Mouse (Mus musculus) midbrain, embryonic 14.5 days (tissue): ENCODE measurements at regions not wholly inside any gene's neighbourhood (a gene's known extent, or its start where the extent isn't known, plus 50 kb on each side); places are given as distances from the start of the nearest gene placed in this dataset.

Experiments
- ATAC-seq: fragments of 200-750 bp; cut with Nextera tagmentation; 2 replicates; pipeline ENCODE4 v1.8.0; 2017; ENCODE audit warnings: moderate number of reproducible peaks, moderate library complexity; ENCODE audit not compliant: low FRiP score, low TSS enrichment
- DNase-seq: peaks from one replicate; pipeline ENCODE4 v3.0.0-alpha.2; 2015
- H3K27ac ChIP-seq: fragments of 300-500 bp; sonication (generic); replicated peaks from 2 replicates; pipeline ENCODE4 v1.5.1; 2014; ENCODE audit warnings: mild to moderate bottlenecking, low read depth, low read length, moderate library complexity
- H3K27me3 ChIP-seq: fragments of 300-500 bp; sonication (generic); 2 replicates; pipeline ENCODE4 v1.6.1; 2014; ENCODE audit warnings: low read length, control low read depth, mixed read lengths; ENCODE audit not compliant: control insufficient read depth, insufficient read depth
- H3K36me3 ChIP-seq: fragments of 300-500 bp; sonication (generic); 2 replicates; pipeline ENCODE4 v1.6.1; 2014; ENCODE audit warnings: low read length, control low read depth; ENCODE audit not compliant: control insufficient read depth, insufficient read depth
- H3K4me1 ChIP-seq: fragments of 300-500 bp; sonication (generic); 2 replicates; pipeline ENCODE4 v1.6.1; 2014; ENCODE audit warnings: mild to moderate bottlenecking, antibody characterized with exemption, low read length, control low read depth; ENCODE audit not compliant: control insufficient read depth, insufficient read depth
- H3K4me2 ChIP-seq: fragments of 300-500 bp; sonication (generic); 2 replicates; pipeline ENCODE4 v1.6.1; 2014; ENCODE audit warnings: mild to moderate bottlenecking, low read length, moderate library complexity
- H3K4me3 ChIP-seq: fragments of 300-500 bp; sonication (generic); replicated peaks from 2 replicates; pipeline ENCODE4 v1.5.1; 2014; ENCODE audit warnings: low read depth, low read length
- H3K9ac ChIP-seq: fragments of 300-500 bp; sonication (generic); replicated peaks from 2 replicates; pipeline ENCODE4 v1.6.1; 2014; ENCODE audit warnings: mild to moderate bottlenecking, low read length, moderate library complexity
- H3K9me3 ChIP-seq: fragments of 300-500 bp; sonication (generic); 2 replicates; pipeline ENCODE4 v1.6.1; 2016; ENCODE audit warnings: low read length, control low read depth, mixed read lengths; ENCODE audit not compliant: control insufficient read depth
- WGBS: fragments of 180-500 bp; shearing (Covaris S2); extraction: QIAGEN DNeasy Blood & Tissue Kit; methylation state at CpG from one replicate; pipeline ENCODE4 v1.1.7; 2014; 5-methylcytosine and 5-hydroxymethylcytosine counted together

DNA sequence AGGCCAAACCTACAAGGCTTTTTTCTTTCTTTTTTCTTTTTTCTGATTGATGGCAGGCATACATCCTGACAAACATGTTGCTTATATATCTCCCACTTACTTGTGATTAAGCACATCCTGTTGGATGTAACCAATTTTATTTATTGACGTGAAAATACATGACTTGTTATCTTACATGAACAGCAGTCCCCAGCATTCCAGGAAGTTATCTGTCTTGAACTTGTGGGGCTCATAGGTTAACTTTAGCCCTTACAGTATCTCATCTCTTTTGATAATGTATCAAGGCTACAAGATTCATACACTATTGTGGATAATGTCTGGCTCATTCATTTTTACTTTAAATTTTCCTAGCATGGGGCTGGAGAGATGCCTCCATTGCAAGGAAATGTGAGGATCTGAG, 852.0 kb upstream of the Agtr1b start:
- H3K9me3 ChIP-seq = no peaks in the 10 kb centered on the region
- no peaks in the 10 kb centered on the region for H3K36me3 ChIP-seq
- ATAC-seq (no peak), DNase-seq (no peak)
- H3K4me3 ChIP-seq = no peak overlapping the region
- no peaks in the 10 kb centered on the region for H3K4me1 ChIP-seq
- no peaks in the 10 kb centered on the region for H3K27me3 ChIP-seq
- 98% methylated on average over 1 of the region's 1 CpGs for WGBS
- H3K27ac ChIP-seq = no peak overlapping the region
- H3K9ac ChIP-seq = no peak overlapping the region
- no peak overlapping the region for H3K4me2 ChIP-seq

DNA sequence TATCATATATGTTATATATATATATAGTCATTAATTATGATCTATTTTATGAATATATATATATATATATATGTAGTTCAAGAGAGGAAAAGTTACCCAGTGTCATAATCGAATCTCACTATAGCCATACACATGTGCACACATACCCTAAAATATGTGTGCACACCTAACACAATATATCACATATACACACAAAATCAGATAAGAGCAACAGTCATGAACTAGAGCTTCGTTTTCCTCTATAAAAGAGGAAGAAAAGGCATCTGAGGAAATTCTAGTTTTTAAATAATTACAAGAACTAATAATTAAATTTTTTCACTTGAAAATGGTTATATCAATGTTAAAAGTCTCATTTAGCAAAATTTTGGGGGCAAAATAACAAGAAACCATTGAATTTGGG, 835.3 kb upstream of the Tbl1xr1 start:
- H3K9me3 ChIP-seq = no peaks in the 10 kb centered on the region
- H3K4me2 ChIP-seq = no peak overlapping the region
- H3K27ac ChIP-seq = no peak overlapping the region
- H3K4me3 ChIP-seq = no peak overlapping the region
- ATAC-seq (no peak), DNase-seq (no peak)
- H3K4me1 ChIP-seq = no peaks in the 10 kb centered on the region
- H3K36me3 ChIP-seq = no peaks in the 10 kb centered on the region
- H3K9ac ChIP-seq = no peak overlapping the region
- 86% methylated on average over 2 of the region's 2 CpGs for WGBS
- H3K27me3 ChIP-seq = no peaks in the 10 kb centered on the region

DNA sequence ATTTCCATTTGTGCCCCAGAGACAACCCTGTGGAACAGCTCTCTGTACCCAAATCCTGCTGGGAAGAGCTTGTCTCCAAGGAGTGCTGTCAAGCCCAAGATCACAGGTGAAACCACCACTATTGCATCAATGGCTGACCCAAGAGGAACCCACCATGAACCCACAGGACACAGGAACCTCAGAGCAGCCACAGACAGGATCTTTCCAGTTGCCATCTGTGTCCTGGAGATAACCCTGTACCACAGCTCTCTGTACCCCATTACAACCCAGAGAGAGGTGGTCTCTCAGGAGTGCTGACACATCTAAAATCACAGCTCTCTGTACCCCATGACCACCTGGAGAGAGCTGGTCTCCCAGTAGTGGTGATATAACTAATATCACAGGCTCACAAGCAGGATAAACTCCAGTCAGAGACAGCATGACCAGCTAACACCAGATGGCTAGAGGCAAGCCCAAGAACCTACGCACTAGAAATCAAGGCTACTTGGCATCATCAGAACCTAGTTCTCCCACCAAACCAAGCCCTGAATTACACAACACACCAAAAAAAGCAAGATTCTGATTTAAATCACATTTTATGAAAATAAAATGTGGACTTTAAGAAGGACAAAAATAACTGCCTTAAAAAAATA, 820.2 kb upstream of the Tbl1xr1 start:
- Histone ChIP-seq H3K9ac (no peak overlapping the region), H3K27me3 (no peaks in the 10 kb centered on the region), H3K9me3 (no peaks in the 10 kb centered on the region), H3K4me1 (no peaks in the 10 kb centered on the region), H3K27ac (no peak overlapping the region), H3K4me3 (no peak overlapping the region), H3K36me3 (no peaks in the 10 kb centered on the region), H3K4me2 (no peak overlapping the region)
- ATAC-seq (no peak), DNase-seq (no peak)
- 96% methylated on average over 1 of the region's 1 CpGs for WGBS

DNA sequence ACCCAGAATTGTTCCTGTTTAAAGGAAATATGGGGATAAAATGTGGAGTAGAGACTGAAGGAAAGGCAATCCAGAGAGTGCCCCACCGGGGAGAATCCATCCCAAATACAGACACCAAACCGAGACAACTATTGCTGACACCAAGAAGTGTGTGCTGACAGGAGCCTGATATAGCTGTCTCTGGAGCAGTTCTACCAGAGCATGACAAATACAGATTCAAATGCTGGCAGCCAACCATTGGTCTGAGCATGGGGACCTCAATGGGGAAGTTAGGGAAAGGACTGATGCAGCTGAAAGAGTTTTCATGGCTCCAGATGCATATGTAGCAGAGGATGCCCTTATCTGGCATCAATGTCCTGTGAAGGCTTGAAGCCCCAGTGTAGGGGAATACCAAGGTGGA, 813.1 kb upstream of the Tbl1xr1 start:
- no peak overlapping the region for H3K27ac ChIP-seq
- no peaks in the 10 kb centered on the region for H3K36me3 ChIP-seq
- H3K9ac ChIP-seq = no peak overlapping the region
- no peak overlapping the region for H3K4me2 ChIP-seq
- no peak for DNase-seq
- WGBS = 80% methylated on average over 2 of the region's 2 CpGs
- no peaks in the 10 kb centered on the region for H3K9me3 ChIP-seq
- no peak overlapping the region for H3K4me3 ChIP-seq
- ATAC-seq = no peak
- H3K4me1 ChIP-seq = no peaks in the 10 kb centered on the region
- no peaks in the 10 kb centered on the region for H3K27me3 ChIP-seq

DNA sequence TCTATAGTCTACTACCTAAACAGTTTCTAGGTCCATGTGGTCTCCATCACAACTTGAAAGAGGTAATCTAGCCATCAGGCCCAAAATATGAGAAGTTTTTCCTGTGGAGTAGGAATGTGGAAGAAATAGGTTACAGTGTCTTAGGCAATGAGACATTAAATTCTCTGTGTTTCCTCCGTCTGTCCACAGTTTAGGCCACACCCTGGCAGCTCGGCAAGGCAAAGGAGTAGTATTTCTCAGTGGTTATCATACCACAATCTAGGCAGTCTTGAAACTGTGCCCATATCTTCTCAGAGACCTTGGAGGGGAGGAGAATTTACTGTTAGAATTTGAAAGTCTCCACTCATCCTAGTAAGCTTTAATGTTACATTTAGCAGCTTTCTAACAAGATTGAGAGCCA, 811.0 kb upstream of the Tbl1xr1 start:
- no peaks in the 10 kb centered on the region for H3K9me3 ChIP-seq
- no peak overlapping the region for H3K4me2 ChIP-seq
- no peak overlapping the region for H3K9ac ChIP-seq
- ATAC-seq (no peak), DNase-seq (no peak)
- no peaks in the 10 kb centered on the region for H3K36me3 ChIP-seq
- no peaks in the 10 kb centered on the region for H3K4me1 ChIP-seq
- H3K27ac ChIP-seq = no peak overlapping the region
- 95% methylated on average over 2 of the region's 2 CpGs for WGBS
- H3K4me3 ChIP-seq = no peak overlapping the region
- H3K27me3 ChIP-seq = no peaks in the 10 kb centered on the region

DNA sequence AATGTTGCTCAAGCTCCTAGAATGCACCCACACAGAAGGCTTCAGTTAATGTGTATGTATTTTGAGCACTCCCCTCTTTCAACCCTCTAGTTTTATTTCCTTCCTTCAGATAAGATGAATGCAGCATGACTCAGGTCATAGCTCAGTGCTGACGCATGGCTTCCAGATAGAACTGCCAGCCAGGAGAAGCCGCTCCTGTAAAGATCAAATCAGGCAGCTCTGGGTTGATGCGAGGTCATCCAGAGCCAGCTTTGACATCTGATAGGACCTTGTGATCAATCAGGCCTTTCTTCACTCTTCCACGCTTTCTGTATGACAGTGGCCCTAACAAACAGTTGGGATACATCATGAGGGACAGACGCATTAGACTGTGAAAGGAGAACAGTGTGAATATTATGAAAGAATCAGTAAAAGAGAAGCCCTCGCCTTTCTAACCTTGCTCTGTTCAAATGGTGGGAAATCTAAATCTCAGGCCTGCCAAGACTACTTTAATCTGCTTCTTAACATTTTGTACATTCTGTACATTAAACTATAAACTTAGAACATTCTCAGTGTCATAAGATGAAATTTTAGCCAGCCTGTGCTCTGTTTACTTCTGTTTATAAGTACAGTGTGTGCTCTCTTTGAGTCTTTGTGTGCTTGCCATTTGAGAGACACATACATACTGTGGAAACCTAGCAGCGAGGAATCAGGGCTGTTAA, 807.9 kb upstream of the Tbl1xr1 start:
- no peaks in the 10 kb centered on the region for H3K36me3 ChIP-seq
- ATAC-seq (no peak), DNase-seq (no peak)
- H3K27ac ChIP-seq = no peak overlapping the region
- H3K4me1 ChIP-seq = no peaks in the 10 kb centered on the region
- no peaks in the 10 kb centered on the region for H3K27me3 ChIP-seq
- no peak overlapping the region for H3K4me3 ChIP-seq
- no peaks in the 10 kb centered on the region for H3K9me3 ChIP-seq
- no peak overlapping the region for H3K9ac ChIP-seq
- 88% methylated on average over 7 of the region's 7 CpGs for WGBS
- no peak overlapping the region for H3K4me2 ChIP-seq

DNA sequence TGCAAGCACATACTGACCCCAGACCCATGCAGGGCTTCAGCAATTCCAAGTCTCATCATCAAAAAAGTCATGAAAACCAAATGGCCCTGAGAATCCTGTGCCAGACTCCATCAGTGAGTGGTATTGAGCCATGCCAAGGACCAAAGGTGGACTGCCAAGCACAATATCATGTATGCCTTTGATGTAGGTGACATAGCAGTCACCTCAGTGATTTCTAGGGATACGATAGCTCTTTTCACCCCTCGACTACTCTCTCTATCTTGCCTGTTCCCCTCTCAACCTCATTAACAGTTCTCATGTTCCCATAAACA, 807.4 kb upstream of the Tbl1xr1 start:
- Histone ChIP-seq H3K4me2 (no peak overlapping the region), H3K36me3 (no peaks in the 10 kb centered on the region), H3K27ac (no peak overlapping the region), H3K9ac (no peak overlapping the region), H3K27me3 (no peaks in the 10 kb centered on the region), H3K9me3 (no peaks in the 10 kb centered on the region), H3K4me1 (no peaks in the 10 kb centered on the region), H3K4me3 (no peak overlapping the region)
- ATAC-seq = no peak
- no peak for DNase-seq
- 92% methylated on average over 2 of the region's 2 CpGs for WGBS

DNA sequence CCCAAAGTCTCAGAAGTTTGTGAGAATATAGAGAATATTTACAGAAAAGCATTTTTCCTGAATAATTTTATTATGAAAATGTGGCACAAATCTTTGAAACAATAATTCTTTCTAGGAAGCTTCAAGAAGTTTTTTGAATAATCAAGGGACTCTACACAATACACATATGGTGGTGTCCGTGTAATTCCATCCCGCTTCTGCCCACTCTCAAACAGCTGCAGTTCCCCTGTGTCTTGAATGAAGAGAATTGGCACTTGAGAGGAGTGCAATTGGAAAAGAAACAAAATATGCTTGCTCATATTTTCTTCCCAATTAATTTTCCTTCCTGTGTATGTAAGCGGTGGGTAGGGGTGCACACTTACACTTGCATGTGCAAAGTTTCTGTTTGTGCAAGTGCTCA, 805.7 kb upstream of the Tbl1xr1 start:
- ATAC-seq = no peak
- H3K9me3 ChIP-seq = no peaks in the 10 kb centered on the region
- H3K9ac ChIP-seq = no peak overlapping the region
- no peaks in the 10 kb centered on the region for H3K4me1 ChIP-seq
- WGBS = 91% methylated on average over 3 of the region's 3 CpGs
- no peak overlapping the region for H3K4me2 ChIP-seq
- DNase-seq = no peak
- H3K4me3 ChIP-seq = no peak overlapping the region
- H3K27ac ChIP-seq = no peak overlapping the region
- H3K36me3 ChIP-seq = no peaks in the 10 kb centered on the region
- H3K27me3 ChIP-seq = no peaks in the 10 kb centered on the region

DNA sequence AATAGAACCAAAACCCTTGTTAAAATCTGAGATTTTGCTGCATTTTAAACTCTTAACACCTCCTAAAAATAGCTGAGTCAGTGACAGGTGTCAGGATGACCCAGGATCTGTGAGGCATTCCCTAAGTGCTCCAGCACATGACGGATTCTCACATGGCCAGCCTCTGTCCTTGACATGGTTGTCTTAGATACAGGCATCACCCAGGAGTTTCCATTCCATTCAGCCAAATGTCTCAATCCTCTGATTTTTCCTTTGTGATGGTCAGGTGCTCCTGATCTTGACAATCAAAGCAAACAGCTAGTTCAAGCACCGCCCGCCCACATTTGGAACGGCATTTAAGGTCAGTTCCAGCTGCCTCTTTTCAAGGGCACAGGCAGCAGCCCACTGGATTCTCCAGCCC, 804.2 kb upstream of the Tbl1xr1 start:
- Histone ChIP-seq H3K4me2 (no peak overlapping the region), H3K36me3 (no peaks in the 10 kb centered on the region), H3K27ac (no peak overlapping the region), H3K27me3 (no peaks in the 10 kb centered on the region), H3K4me3 (no peak overlapping the region), H3K9ac (no peak overlapping the region), H3K9me3 (no peaks in the 10 kb centered on the region), H3K4me1 (no peaks in the 10 kb centered on the region)
- 79% methylated on average over 4 of the region's 4 CpGs for WGBS
- ATAC-seq (no peak), DNase-seq (no peak)
